Mouse (Mus musculus) adrenal gland, postnatal 4 days (tissue): ENCODE measurements around the gene Unk. TPM values are rescaled to one million over a fixed set of nuclear protein-coding genes. Genes with fewer than 3 reads are reported as not detected.

Experiments used
- DNase-seq, 2 experiments: peaks; one replicate each; pipeline ENCODE4 v3.0.0; 2021 to 2022; ENCODE audit warnings: low spot score in 2 of 2, mixed read lengths in 2 of 2
- total RNA-seq, 2 experiments: library from RNA; stranded (reverse); gene quantifications; 2 replicates each; pipeline ENCODE4 v1.2.3; 2021

Unk gene
- total RNA-seq, 2 experiments from 2014 or later: 41.3 to 45.5 TPM

- no peak for DNase-seq
Observed at GRCm38 (mm10) chr11:116028177-116028865, 1.8 kb upstream of the Unk start.

- no peak for DNase-seq
Observed at GRCm38 (mm10) chr11:116029086-116029865, 846 bp upstream of the Unk start.

- DNase-seq: no peak
Observed at GRCm38 (mm10) chr11:116030898-116031845, 1.1 kb downstream of the Unk start.

GRCm38 (mm10) chr11:116034584-116034983 is 4.5 kb downstream of the Unk start:
- DNase-seq: no peak

GRCm38 (mm10) chr11:116036671-116037070 is 6.5 kb downstream of the Unk start:
- no peak for DNase-seq

GRCm38 (mm10) chr11:116037826-116038225 is 7.7 kb downstream of the Unk start:
- DNase-seq: no peak

GRCm38 (mm10) chr11:116040593-116040992 is 10.5 kb downstream of the Unk start:
- DNase-seq: no peak

- DNase-seq: no peak
Observed at GRCm38 (mm10) chr11:116041833-116042232, 11.7 kb downstream of the Unk start.

GRCm38 (mm10) chr11:116042372-116043138 is 12.4 kb downstream of the Unk start:
- no peak for DNase-seq

- DNase-seq: no peak
Observed at GRCm38 (mm10) chr11:116043286-116043685, 13.2 kb downstream of the Unk start.

- DNase-seq: no peak
Observed at GRCm38 (mm10) chr11:116045173-116045572, 15.1 kb downstream of the Unk start.

GRCm38 (mm10) chr11:116049610-116050009 is 19.5 kb downstream of the Unk start:
- no peak for DNase-seq

GRCm38 (mm10) chr11:116050196-116050595 is 20.1 kb downstream of the Unk start:
- no peak for DNase-seq

GRCm38 (mm10) chr11:116053510-116054229 is 23.5 kb downstream of the Unk start:
- no peak for DNase-seq

- DNase-seq: no peak
Observed at GRCm38 (mm10) chr11:116055873-116056272, 25.8 kb downstream of the Unk start.

- DNase-seq: no peak
Observed at GRCm38 (mm10) chr11:116057237-116057881, 27.2 kb downstream of the Unk start.

GRCm38 (mm10) chr11:116058022-116058614 is 28.0 kb downstream of the Unk start:
- no peak for DNase-seq

- DNase-seq: no peak
Observed at GRCm38 (mm10) chr11:116058868-116059690, 29.0 kb downstream of the Unk start.
